Mouse (Mus musculus): ENCODE measurements around the gene Rras.

DNA sequence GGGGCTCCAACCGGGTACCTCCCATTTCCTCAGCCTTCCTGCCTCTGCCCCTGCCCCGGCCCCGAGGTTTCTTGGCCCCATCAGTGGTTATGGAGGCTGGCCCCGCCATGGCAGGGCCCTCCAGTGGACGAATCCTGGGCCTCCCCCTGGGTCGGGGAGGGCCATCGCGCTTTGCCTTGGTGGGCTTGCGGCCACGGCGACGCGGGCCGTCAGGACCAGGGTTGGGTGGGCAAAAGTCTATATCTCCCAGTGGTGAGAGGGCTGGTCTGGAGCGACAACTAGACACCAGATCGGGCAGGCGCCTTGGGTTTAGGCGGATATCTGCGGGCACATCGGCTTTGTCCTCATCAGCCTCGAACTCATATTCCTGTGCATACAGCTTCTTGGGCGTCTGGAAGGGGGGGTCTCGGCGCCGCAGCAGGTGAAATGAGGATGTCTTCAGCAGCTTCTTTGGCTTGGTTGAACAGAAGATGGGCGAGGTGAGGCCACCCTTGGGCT lies 29.1 kb downstream of the Rras start:
- no peak for TF ChIP-seq TAL1 (IDR thresholded peaks at IDR 0.05; ENCODE audit: low read length)
- TF ChIP-seq JUND (IDR thresholded peaks at IDR 0.05; ENCODE audit: low read depth, low read length): no peak
- TF ChIP-seq SMC3 (IDR thresholded peaks at IDR 0.05; ENCODE audit: low read depth, low read length): no peak
- no peak for TF ChIP-seq GABPA (IDR thresholded peaks at IDR 0.05; ENCODE audit: low read depth, low read length)
- no peak for TF ChIP-seq TCF12 (IDR thresholded peaks at IDR 0.05; ENCODE audit: low read depth, low read length)
- TF ChIP-seq EP300 (IDR thresholded peaks at IDR 0.05; ENCODE audit: low read depth in 1 of 2, low read length in 2 of 2): no peak
- no peak for TF ChIP-seq GATA1 (IDR thresholded peaks at IDR 0.05; ENCODE audit: low read depth, low read length)
- TF ChIP-seq POLR2AphosphoS5 (IDR thresholded peaks at IDR 0.05; ENCODE audit: borderline replicate concordance, low read depth, low read length): no peak
- no peak for TF ChIP-seq CTCF (IDR thresholded peaks at IDR 0.05 in 2 of 3, conservative IDR thresholded peaks at IDR 0.05 in 1 of 3; ENCODE audit: control insufficient read depth in 1 of 3, insufficient read depth in 1 of 3, low read depth in 2 of 3, low read length in 3 of 3, poor library complexity in 1 of 3, severe bottlenecking in 1 of 3)

All from MEL (cell line).